Mouse (Mus musculus) limb, embryonic 11.5 days (tissue): ENCODE measurements around the gene Cds2. TPM values are rescaled to one million over a fixed set of nuclear protein-coding genes. Genes with fewer than 3 reads are reported as not detected.

Experiments used
- ATAC-seq: fragments of 200-750 bp; cut with Nextera tagmentation; 2 replicates; pipeline ENCODE4 v1.8.0; 2017; ENCODE audit warnings: low read depth; ENCODE audit not compliant: insufficient number of reproducible peaks, low FRiP score, low TSS enrichment
- DNase-seq: peaks from one replicate; pipeline ENCODE4 v3.0.0-alpha.2; 2015; ENCODE audit warnings: low spot score
- H3K27ac ChIP-seq: fragments of 300-500 bp; sonication (generic); replicated peaks from 2 replicates; pipeline ENCODE4 v1.5.1; 2014; ENCODE audit warnings: low read depth, mild to moderate bottlenecking, low read length
- H3K27me3 ChIP-seq: fragments of 300-500 bp; sonication (generic); 2 replicates; pipeline ENCODE4 v1.6.1; 2014; ENCODE audit warnings: mild to moderate bottlenecking, low read length, mixed read lengths; ENCODE audit not compliant: control insufficient read depth, insufficient read depth
- H3K36me3 ChIP-seq: fragments of 300-500 bp; sonication (generic); 2 replicates; pipeline ENCODE4 v1.6.1; 2014; ENCODE audit warnings: mild to moderate bottlenecking, low read length, moderate library complexity, mixed read lengths; ENCODE audit not compliant: control insufficient read depth, insufficient read depth
- H3K4me1 ChIP-seq: fragments of 300-500 bp; sonication (generic); 2 replicates; pipeline ENCODE4 v1.6.1; 2014; ENCODE audit warnings: low read length, mixed read lengths; ENCODE audit not compliant: control insufficient read depth, insufficient read depth
- H3K4me2 ChIP-seq: fragments of 300-500 bp; sonication (generic); 2 replicates; pipeline ENCODE4 v1.6.1; 2014; ENCODE audit warnings: low read depth, mild to moderate bottlenecking, moderate library complexity; ENCODE audit not compliant: severe bottlenecking
- H3K4me3 ChIP-seq: fragments of 300-500 bp; sonication (generic); 2 replicates; pipeline ENCODE4 v1.5.1; 2014; ENCODE audit warnings: low read depth, low read length
- H3K9ac ChIP-seq: fragments of 300-500 bp; sonication (generic); 2 replicates; pipeline ENCODE4 v1.6.1; 2014; ENCODE audit warnings: mild to moderate bottlenecking, low read length
- H3K9me3 ChIP-seq: fragments of 300-500 bp; sonication (generic); 2 replicates; pipeline ENCODE4 v1.6.1; 2016; ENCODE audit warnings: low read length; ENCODE audit not compliant: control insufficient read depth
- WGBS: fragments of 180-500 bp; shearing (Covaris S2); extraction: QIAGEN DNeasy Blood & Tissue Kit; methylation state at CpG from one replicate; pipeline ENCODE4 v1.1.7; 2014; 5-methylcytosine and 5-hydroxymethylcytosine counted together
- polyA plus RNA-seq: library from polyadenylated mRNA; unstranded; fragments of >200 nt; fragmentation: Nextera tagmentation; extraction: Ambion mirVana; gene quantifications from 2 replicates; pipeline ENCODE4 v1.2.1, GENCODE M21; 2014

Gene Cds2
- polyA plus RNA-seq, 1 experiment from 2014 or later, result 27.4 TPM

- no peak overlapping the region for H3K27ac ChIP-seq
- DNase-seq, result no peak
- no peak overlapping the region for H3K9ac ChIP-seq
- H3K4me3 ChIP-seq, result no peak overlapping the region
- no peaks in the 10 kb centered on the region for H3K27me3 ChIP-seq
- no peak for ATAC-seq
- no peaks in the 10 kb centered on the region for H3K9me3 ChIP-seq
- H3K4me1 ChIP-seq, result no peaks in the 10 kb centered on the region
- no peaks in the 10 kb centered on the region; the same call in 1 of the 2 replicates for H3K36me3 ChIP-seq
- WGBS, result 65% methylated on average over 4 of the region's 4 CpGs
- H3K4me2 ChIP-seq, result no peak overlapping the region
Measured at GRCm38 (mm10) chr2:132292083-132292482, 29.1 kb downstream of the Cds2 start.

- no peak overlapping the region for H3K4me3 ChIP-seq
- 93% methylated on average over 10 of the region's 10 CpGs for WGBS
- no peak overlapping the region for H3K27ac ChIP-seq
- H3K4me1 ChIP-seq, result no peaks in the 10 kb centered on the region
- ATAC-seq, result no peak
- no peaks in the 10 kb centered on the region for H3K9me3 ChIP-seq
- no peak for DNase-seq
- H3K9ac ChIP-seq, result no peak overlapping the region
- peaks cover 4% of the 10 kb centered on the region; the same call in 1 of the 2 replicates for H3K36me3 ChIP-seq
- no peak overlapping the region for H3K4me2 ChIP-seq
- H3K27me3 ChIP-seq, result no peaks in the 10 kb centered on the region
Measured at GRCm38 (mm10) chr2:132293694-132294450, 30.9 kb downstream of the Cds2 start.

GRCm38 (mm10) chr2:132298250-132298649, 35.3 kb downstream of the Cds2 start:
- no peaks in the 10 kb centered on the region for H3K27me3 ChIP-seq
- WGBS, result 84% methylated on average over 4 of the region's 4 CpGs
- peaks cover 10% of the 10 kb centered on the region; the same call in 1 of the 2 replicates for H3K36me3 ChIP-seq
- no peak overlapping the region for H3K4me3 ChIP-seq
- DNase-seq, result no peak
- no peak overlapping the region for H3K27ac ChIP-seq
- no peak overlapping the region for H3K9ac ChIP-seq
- no peaks in the 10 kb centered on the region for H3K4me1 ChIP-seq
- no peak overlapping the region for H3K4me2 ChIP-seq
- H3K9me3 ChIP-seq, result no peaks in the 10 kb centered on the region
- no peak for ATAC-seq

- Histone ChIP-seq H3K9me3 (no peaks in the 10 kb centered on the region), H3K4me1 (no peaks in the 10 kb centered on the region), H3K4me3 (no peak overlapping the region), H3K27ac (no peak overlapping the region), H3K4me2 (no peak overlapping the region), H3K36me3 (peaks cover 10% of the 10 kb centered on the region; the same call in 1 of the 2 replicates), H3K9ac (no peak overlapping the region), H3K27me3 (no peaks in the 10 kb centered on the region)
- WGBS, result 93% methylated on average over 4 of the region's 4 CpGs
- DNase-seq, result no peak
- ATAC-seq, result no peak
Measured at GRCm38 (mm10) chr2:132301436-132301835, 38.5 kb downstream of the Cds2 start.

GRCm38 (mm10) chr2:132305165-132305564, 42.2 kb downstream of the Cds2 start:
- ATAC-seq, result no peak
- 91% methylated on average over 7 of the region's 7 CpGs for WGBS
- no peak for DNase-seq

GRCm38 (mm10) chr2:132305988-132306387, 43.0 kb downstream of the Cds2 start:
- H3K36me3 ChIP-seq, result peaks cover 4% of the 10 kb centered on the region; the same call in 1 of the 2 replicates
- DNase-seq, result no peak
- no peak overlapping the region for H3K4me2 ChIP-seq

More at GRCm38 (mm10) chr2:132305165-132305564, 42.2 kb downstream of the Cds2 start:
- Histone ChIP-seq H3K4me2 (no peak overlapping the region), H3K9me3 (no peaks in the 10 kb centered on the region), H3K27ac (no peak overlapping the region), H3K36me3 (peaks cover 4% of the 10 kb centered on the region; the same call in 1 of the 2 replicates), H3K4me1 (no peaks in the 10 kb centered on the region), H3K27me3 (no peaks in the 10 kb centered on the region), H3K4me3 (no peak overlapping the region), H3K9ac (no peak overlapping the region)

GRCm38 (mm10) chr2:132307213-132307843, 44.4 kb downstream of the Cds2 start:
- Histone ChIP-seq H3K36me3 (peaks cover 2% of the 10 kb centered on the region; the same call in 1 of the 2 replicates), H3K9me3 (no peaks in the 10 kb centered on the region), H3K4me3 (no peak overlapping the region), H3K4me2 (no peak overlapping the region), H3K27ac (no peak overlapping the region), H3K9ac (no peak overlapping the region), H3K27me3 (no peaks in the 10 kb centered on the region), H3K4me1 (no peaks in the 10 kb centered on the region)
- WGBS, result 91% methylated on average over 11 of the region's 11 CpGs
- ATAC-seq (no peak), DNase-seq (no peak)

More at GRCm38 (mm10) chr2:132305988-132306387, 43.0 kb downstream of the Cds2 start:
- Histone ChIP-seq H3K9me3 (no peaks in the 10 kb centered on the region), H3K4me3 (no peak overlapping the region), H3K9ac (no peak overlapping the region), H3K27me3 (no peaks in the 10 kb centered on the region), H3K27ac (no peak overlapping the region), H3K4me1 (no peaks in the 10 kb centered on the region)
- no peak for ATAC-seq
- 54% methylated on average over 4 of the region's 4 CpGs for WGBS

- Histone ChIP-seq H3K4me3 (no peak overlapping the region), H3K27me3 (no peaks in the 10 kb centered on the region), H3K27ac (no peak overlapping the region), H3K4me1 (no peaks in the 10 kb centered on the region), H3K9ac (no peak overlapping the region), H3K9me3 (no peaks in the 10 kb centered on the region), H3K36me3 (peaks cover 2% of the 10 kb centered on the region; the same call in 1 of the 2 replicates), H3K4me2 (no peak overlapping the region)
- 94% methylated on average over 6 of the region's 6 CpGs for WGBS
- DNase-seq, result no peak
- no peak for ATAC-seq
Measured at GRCm38 (mm10) chr2:132308829-132309228, 45.9 kb downstream of the Cds2 start.
